Mouse (Mus musculus): ENCODE measurements at regions not wholly inside any gene's neighbourhood (a gene's known extent, or its start where the extent isn't known, plus 50 kb on each side); places are given as distances from the start of the nearest gene placed in this dataset.

DNA sequence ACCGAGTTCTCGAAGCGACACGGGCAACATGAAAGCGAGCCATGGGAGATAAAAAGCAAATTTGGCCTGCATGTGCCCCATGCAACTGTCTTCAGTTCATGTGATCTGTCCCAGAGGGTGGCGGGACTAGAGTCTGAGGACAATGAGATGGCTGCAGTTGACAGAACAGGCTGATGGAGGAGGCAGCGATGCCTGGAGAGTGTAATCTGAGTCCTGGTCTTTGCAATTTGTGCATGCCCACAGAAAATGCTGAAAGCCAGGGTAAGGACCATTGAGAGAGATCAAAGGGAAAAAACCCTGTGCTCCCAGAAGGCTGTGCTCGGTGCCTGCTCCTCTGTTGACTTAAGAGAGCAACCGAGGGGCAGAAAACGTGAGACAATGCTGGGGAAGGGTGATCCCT is 624.8 kb upstream of the BB014433 start:
- TF ChIP-seq NRF1 (IDR thresholded peaks at IDR 0.05; ENCODE audit: insufficient read depth, low read depth, low read length, poor library complexity, severe bottlenecking) (no peak), USF2 (IDR thresholded peaks at IDR 0.05; ENCODE audit: borderline replicate concordance in 1 of 2, insufficient read depth in 1 of 2, low read depth in 1 of 2, low read length in 2 of 2) (no peak), ZMIZ1 (IDR thresholded peaks at IDR 0.05; ENCODE audit: low read depth, low read length) (no peak), POLR2AphosphoS5 (IDR thresholded peaks at IDR 0.05; ENCODE audit: borderline replicate concordance, low read depth, low read length) (no peak), TAL1 (IDR thresholded peaks at IDR 0.05; ENCODE audit: low read length) (no peak), USF1 (IDR thresholded peaks at IDR 0.05; ENCODE audit: low read depth, low read length) (no peak), RAD21 (IDR thresholded peaks at IDR 0.05; ENCODE audit: low read depth, low read length) (no peak), MAX (IDR thresholded peaks at IDR 0.05; ENCODE audit: low read length) (no peak), MEF2A (IDR thresholded peaks at IDR 0.05; ENCODE audit: extremely low read depth, insufficient replicate concordance, low read depth, low read length, poor library complexity, severe bottlenecking) (no peak), JUND (IDR thresholded peaks at IDR 0.05; ENCODE audit: low read depth, low read length) (no peak), KAT2A (conservative IDR thresholded peaks at IDR 0.05; ENCODE audit: low read depth, low read length) (no peak), NELFE (IDR thresholded peaks at IDR 0.05; ENCODE audit: low read depth, low read length) (no peak), GABPA (IDR thresholded peaks at IDR 0.05; ENCODE audit: low read depth, low read length) (no peak)
- Histone ChIP-seq H3K9ac (ENCODE audit: control insufficient read depth, low read depth, low read length, poor library complexity, severe bottlenecking) (no peak overlapping the region), H3K4me3 (ENCODE audit: control insufficient read depth in 1 of 2, insufficient read depth in 1 of 2, low read depth in 2 of 2, low read length in 2 of 2) (no peak overlapping the region), H3K79me2 (ENCODE audit: control insufficient read depth, insufficient read depth, low read length, poor library complexity) (no peaks in the 10 kb centered on the region), H3K27me3 (ENCODE audit: control insufficient read depth in 1 of 2, insufficient read depth in 2 of 2, low read length in 2 of 2) (no peaks in the 10 kb centered on the region), H3K9me3 (replicated peaks; ENCODE audit: insufficient read depth, low read length) (no peaks in the 10 kb centered on the region), H3K4me1 (ENCODE audit: control insufficient read depth in 1 of 2, insufficient read depth in 2 of 2, low read length in 2 of 2) (no peaks in the 10 kb centered on the region), H3K36me3 (ENCODE audit: control insufficient read depth in 1 of 2, insufficient read depth in 2 of 2, low read length in 2 of 2) (no peaks in the 10 kb centered on the region), H3K27ac (ENCODE audit: control insufficient read depth, low read depth, low read length) (no peak overlapping the region)
- DNase-seq (ENCODE audit: low read depth, low spot score), result no peak

- Histone ChIP-seq H3K79me2 (ENCODE audit: control insufficient read depth, insufficient read depth, low read length, poor library complexity) (no peaks in the 10 kb centered on the region), H3K4me1 (ENCODE audit: control insufficient read depth in 1 of 2, insufficient read depth in 2 of 2, low read length in 2 of 2) (no peaks in the 10 kb centered on the region), H3K9me3 (replicated peaks; ENCODE audit: insufficient read depth, low read length) (no peaks in the 10 kb centered on the region), H3K4me3 (ENCODE audit: control insufficient read depth in 1 of 2, insufficient read depth in 1 of 2, low read depth in 2 of 2, low read length in 2 of 2) (no peak overlapping the region), H3K27ac (ENCODE audit: control insufficient read depth, low read depth, low read length) (no peak overlapping the region), H3K36me3 (ENCODE audit: control insufficient read depth in 1 of 2, insufficient read depth in 2 of 2, low read length in 2 of 2) (no peaks in the 10 kb centered on the region), H3K9ac (ENCODE audit: control insufficient read depth, low read depth, low read length, poor library complexity, severe bottlenecking) (no peak overlapping the region), H3K27me3 (ENCODE audit: control insufficient read depth in 1 of 2, insufficient read depth in 2 of 2, low read length in 2 of 2) (no peaks in the 10 kb centered on the region)
- DNase-seq (ENCODE audit: low read depth, low spot score), result no peak
- no peak for TF ChIP-seq EP300 (IDR thresholded peaks at IDR 0.05; ENCODE audit: low read depth in 1 of 2, low read length in 2 of 2)
These were observed 624.4 kb upstream of the BB014433 start for GRCm38 (mm10) chr8:15670298-15670697.

DNA sequence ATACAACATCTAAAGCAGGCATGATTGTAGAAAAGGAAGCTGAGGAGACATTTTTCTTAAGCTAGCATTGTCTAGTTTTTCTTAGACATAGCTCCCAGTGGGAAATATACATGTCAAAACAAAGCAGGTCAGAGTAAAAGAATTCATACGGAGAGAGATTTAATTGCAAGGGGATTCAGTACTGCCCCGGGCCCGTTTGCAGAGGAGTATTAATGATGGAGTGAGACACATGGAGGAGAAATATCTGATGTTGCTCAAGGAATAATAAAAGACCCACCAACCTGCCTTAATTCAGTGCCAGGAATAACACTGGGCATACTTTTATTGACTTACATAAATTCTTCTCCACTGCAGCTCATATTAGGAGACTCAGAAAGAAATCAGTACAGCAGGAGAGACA is 623.6 kb upstream of the BB014433 start:
- no peaks in the 10 kb centered on the region for H3K27me3 ChIP-seq (ENCODE audit: control insufficient read depth in 1 of 2, insufficient read depth in 2 of 2, low read length in 2 of 2)
- no peak for TF ChIP-seq ZNF384 (IDR thresholded peaks at IDR 0.05; ENCODE audit: low read depth, low read length)
- no peak for TF ChIP-seq MAFK (IDR thresholded peaks at IDR 0.05; ENCODE audit: borderline replicate concordance, low read depth, low read length)
- TF ChIP-seq CTCF (IDR thresholded peaks at IDR 0.05 in 2 of 3, conservative IDR thresholded peaks at IDR 0.05 in 1 of 3; ENCODE audit: control insufficient read depth in 1 of 3, insufficient read depth in 1 of 3, low read depth in 2 of 3, low read length in 3 of 3, poor library complexity in 1 of 3, severe bottlenecking in 1 of 3), result no peak
- no peak for TF ChIP-seq USF2 (IDR thresholded peaks at IDR 0.05; ENCODE audit: borderline replicate concordance in 1 of 2, insufficient read depth in 1 of 2, low read depth in 1 of 2, low read length in 2 of 2)
- TF ChIP-seq HCFC1 (IDR thresholded peaks at IDR 0.05; ENCODE audit: low read depth, low read length), result no peak
- TF ChIP-seq SMC3 (IDR thresholded peaks at IDR 0.05; ENCODE audit: low read depth, low read length), result no peak
- TF ChIP-seq ETS1 (IDR thresholded peaks at IDR 0.05; ENCODE audit: low read depth, low read length), result no peak
- no peak for TF ChIP-seq ZMIZ1 (IDR thresholded peaks at IDR 0.05; ENCODE audit: low read depth, low read length)
- TF ChIP-seq NRF1 (IDR thresholded peaks at IDR 0.05; ENCODE audit: insufficient read depth, low read depth, low read length, poor library complexity, severe bottlenecking), result no peak
- no peak for TF ChIP-seq ZC3H11A (IDR thresholded peaks at IDR 0.05; ENCODE audit: low read depth, low read length)
- no peak for TF ChIP-seq MAZ (IDR thresholded peaks at IDR 0.05; ENCODE audit: low read depth, low read length)
- TF ChIP-seq KAT2A (conservative IDR thresholded peaks at IDR 0.05; ENCODE audit: low read depth, low read length), result no peak
- no peak for TF ChIP-seq TBP (IDR thresholded peaks at IDR 0.05; ENCODE audit: low read depth, low read length)
- TF ChIP-seq TCF12 (IDR thresholded peaks at IDR 0.05; ENCODE audit: low read depth, low read length), result no peak
- no peak for TF ChIP-seq CHD1 (IDR thresholded peaks at IDR 0.05; ENCODE audit: low read depth, low read length)
- H3K4me3 ChIP-seq (ENCODE audit: control insufficient read depth in 1 of 2, insufficient read depth in 1 of 2, low read depth in 2 of 2, low read length in 2 of 2), result no peak overlapping the region
- no peaks in the 10 kb centered on the region for H3K79me2 ChIP-seq (ENCODE audit: control insufficient read depth, insufficient read depth, low read length, poor library complexity)
- H3K36me3 ChIP-seq (ENCODE audit: control insufficient read depth in 1 of 2, insufficient read depth in 2 of 2, low read length in 2 of 2), result no peaks in the 10 kb centered on the region
- H3K9me3 ChIP-seq (replicated peaks; ENCODE audit: insufficient read depth, low read length), result no peaks in the 10 kb centered on the region
- DNase-seq (ENCODE audit: low read depth, low spot score), result no peak
- H3K4me1 ChIP-seq (ENCODE audit: control insufficient read depth in 1 of 2, insufficient read depth in 2 of 2, low read length in 2 of 2), result no peaks in the 10 kb centered on the region
- H3K27ac ChIP-seq (ENCODE audit: control insufficient read depth, low read depth, low read length), result no peak overlapping the region
- no peak overlapping the region for H3K9ac ChIP-seq (ENCODE audit: control insufficient read depth, low read depth, low read length, poor library complexity, severe bottlenecking)

All from MEL (cell line).